ENCODE assay signal across 8 mouse cellular contexts in the genomic region with DNA sequence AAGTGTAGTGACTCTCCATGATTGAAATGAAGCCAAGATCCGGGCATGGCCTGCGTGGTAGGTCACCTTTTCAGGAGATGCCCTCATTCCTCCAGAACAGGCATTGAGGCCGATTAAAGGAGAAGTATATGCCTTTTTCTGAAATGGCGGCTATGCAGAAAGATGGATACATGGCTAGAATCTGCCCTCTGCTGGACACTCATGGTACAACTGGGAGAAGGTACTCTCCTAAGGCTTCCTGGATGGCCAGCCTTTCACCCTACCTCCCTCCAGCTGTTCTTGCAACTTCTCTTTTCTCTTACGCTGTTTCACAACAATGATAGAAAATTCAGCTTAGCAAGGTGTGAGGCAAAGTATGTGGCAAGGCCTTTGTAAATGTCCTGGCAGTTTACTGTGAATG. TPM values are rescaled to one million over a fixed set of nuclear protein-coding genes. Genes with fewer than 3 reads are reported as not detected.
DNase-seq lines count a peak whose midpoint lies in the region.

No protein-coding gene starts in this region.

- DNase-seq in heart, adult 18-20 months: peak; percentile 63 to 86
- no peak for DNase-seq in heart, postnatal 25 days (ENCODE audit: low spot score)
- peak; percentile 41 for DNase-seq in adrenal gland, adult 8-10 months
- peak; percentile 60 for DNase-seq in embryo, embryonic 9.5 days (ENCODE audit: extremely low spot score)
- peak; percentile 35 to 58 for DNase-seq in heart, adult 9 months (ENCODE audit: low spot score in 2 of 2)
- peak; percentile 87 for DNase-seq in layer of hippocampus, postnatal 10 days (ENCODE audit: low spot score in 2 of 2)
- peak; percentile 90 for DNase-seq in lung, postnatal 36 days
- peak; percentile 84 for DNase-seq in right cerebral cortex, postnatal 4 days

- intact Hi-C loops in heart, postnatal 25 days (cut with DNase I): loop anchor here (5.0 kb wide), 1 partner anchor 100 kb away; no protein-coding TSS in a partner anchor

RNA-seq across cellular contexts. Expression of a gene that starts 13.3 kb away (rescaled TPM):
- under 1 TPM; 0.15 to 0.36 TPM for total RNA-seq in heart, adult 18-20 months (2021)
- under 1 TPM; 0.06 to 0.29 TPM for total RNA-seq in heart, postnatal 25 days (2021)
- total RNA-seq in adrenal gland, adult 8-10 months (2022): 10 to 100 TPM in 2 of 4 experiments, 1 to 10 TPM in 2; 4.7 to 20.6 (median 10.4) TPM
- 100 to 1,000 TPM; 147 to 149 TPM for total RNA-seq in layer of hippocampus, postnatal 10 days (2021)

RNA-seq across cellular contexts. Expression of a gene that starts 47.3 kb away (rescaled TPM):
- 1 to 10 TPM; 1.5 to 1.6 TPM for total RNA-seq in heart, adult 18-20 months (2021)
- total RNA-seq in heart, postnatal 25 days (2021): 1 to 10 TPM; 1.9 to 2.8 TPM
- total RNA-seq in adrenal gland, adult 8-10 months (2022): 1 to 10 TPM; 3.2 to 7.0 (median 4.9) TPM
- total RNA-seq in layer of hippocampus, postnatal 10 days (2021): 1 to 10 TPM; 3.7 to 4.0 TPM

RNA-seq across cellular contexts. Expression of a gene that starts 47.4 kb away (rescaled TPM):
- total RNA-seq in heart, adult 18-20 months (2021): not detected
- total RNA-seq in heart, postnatal 25 days (2021): under 1 TPM in 1 of 2 experiments, not detected in 1; 0.08 TPM
- total RNA-seq in adrenal gland, adult 8-10 months (2022): under 1 TPM; 0.12 to 0.35 (median 0.21) TPM
- total RNA-seq in layer of hippocampus, postnatal 10 days (2021): under 1 TPM in 1 of 2 experiments, not detected in 1; 0.13 TPM

RNA-seq across cellular contexts. Expression of a gene that starts 54.2 kb away (rescaled TPM):
- total RNA-seq in heart, adult 18-20 months (2021): 1 to 10 TPM in 1 of 2 experiments, under 1 TPM in 1; 0.30 to 2.2 TPM
- total RNA-seq in heart, postnatal 25 days (2021): 1 to 10 TPM; 1.1 to 1.3 TPM
- 1 to 10 TPM in 3 of 4 experiments, under 1 TPM in 1; 0.94 to 5.3 (median 3.7) TPM for total RNA-seq in adrenal gland, adult 8-10 months (2022)
- 1 to 10 TPM in 1 of 2 experiments, under 1 TPM in 1; 0.80 to 1.0 TPM for total RNA-seq in layer of hippocampus, postnatal 10 days (2021)

Comparison
In these comparisons a context has a peak if more than half of its experiments do, and no peak if none do; other contexts are left out.
1. RNA of a gene that starts 13.3 kb away (total RNA-seq): 147 to 149 TPM in layer of hippocampus, postnatal 10 days; 4.7 to 20.6 TPM in adrenal gland, adult 8-10 months, 0.15 to 0.36 TPM in heart, adult 18-20 months and 0.06 to 0.29 TPM in heart, postnatal 25 days; every median in the first group is over 4 times any median in the second.